Mouse (Mus musculus) megakaryocyte, embryonic 14.5 days (primary cell): ENCODE data around the gene Rbm20.

Experiments used
- FLI1 ChIP-seq: IDR thresholded peaks from 2 replicates; pipeline ENCODE4 v1.6.1; 2012; ENCODE audit warnings: low read length, inconsistent platforms, mixed read lengths
- GATA1 ChIP-seq: IDR thresholded peaks from 3 replicates; pipeline ENCODE4 v1.6.1; 2012; ENCODE audit warnings: mixed read lengths, low read length, inconsistent platforms, borderline replicate concordance

DNA sequence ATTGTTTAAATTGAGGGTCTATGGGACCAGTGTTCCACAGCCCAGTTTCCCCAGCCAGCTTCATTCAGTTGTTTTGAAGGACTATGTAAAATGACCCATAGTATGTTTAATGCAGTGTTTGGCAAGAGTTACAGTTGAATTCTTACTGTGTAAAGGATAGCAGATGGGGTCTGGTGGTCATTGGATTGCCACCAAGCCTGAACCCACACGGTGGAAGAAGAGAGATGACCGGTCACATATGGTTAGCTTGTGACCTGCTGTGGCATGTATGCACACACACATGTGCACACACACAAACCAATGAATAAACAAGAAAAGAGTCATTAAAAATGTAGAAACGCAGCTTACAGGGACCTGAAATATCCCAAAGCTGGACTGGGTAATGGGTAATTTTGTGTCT lies 19.5 kb downstream of the Rbm20 start:
- no peak for TF ChIP-seq GATA1
- no peak for TF ChIP-seq FLI1
